Mouse (Mus musculus): ENCODE results near the gene Zfc3h1. TPM values are rescaled to one million over a fixed set of nuclear protein-coding genes. Genes with fewer than 3 reads are reported as not detected.

Zfc3h1 gene
- polyA plus RNA-seq, 1 experiment from 2014 or later: 22.2 TPM

DNA sequence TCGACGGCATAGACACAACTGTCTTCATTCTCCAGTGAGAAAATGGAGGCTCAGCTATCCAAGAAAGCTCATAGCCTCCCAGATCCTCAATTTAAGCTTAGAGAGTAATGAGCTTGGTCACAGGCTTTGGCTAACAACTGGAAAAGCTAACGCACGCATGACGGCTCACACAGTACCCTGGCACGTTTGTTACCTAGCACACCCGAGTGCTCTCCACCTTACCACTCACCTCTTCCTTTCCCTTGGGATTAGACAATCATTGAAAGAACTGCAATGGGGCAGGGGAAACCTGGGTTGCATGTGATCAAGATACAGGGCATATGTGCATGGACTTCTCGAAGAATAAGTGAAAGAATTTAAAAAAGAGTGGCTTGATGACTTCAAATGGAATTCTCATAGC, 83.2 kb downstream of the Zfc3h1 start:
- ATAC-seq (ENCODE audit: low FRiP score, low read depth): no peak
- 87% methylated on average over 8 of the region's 8 CpGs for WGBS
- Histone ChIP-seq H3K9ac (no peak overlapping the region), H3K9me3 (no peaks in the 10 kb centered on the region), H3K4me2 (replicated peaks) (no peak overlapping the region), H3K4me3 (no peak overlapping the region), H3K27me3 (peaks cover 16% of the 10 kb centered on the region), H3K36me3 (no peaks in the 10 kb centered on the region; the same call in none of the 2 replicates), H3K27ac (no peak overlapping the region), H3K4me1 (no peaks in the 10 kb centered on the region)

DNA sequence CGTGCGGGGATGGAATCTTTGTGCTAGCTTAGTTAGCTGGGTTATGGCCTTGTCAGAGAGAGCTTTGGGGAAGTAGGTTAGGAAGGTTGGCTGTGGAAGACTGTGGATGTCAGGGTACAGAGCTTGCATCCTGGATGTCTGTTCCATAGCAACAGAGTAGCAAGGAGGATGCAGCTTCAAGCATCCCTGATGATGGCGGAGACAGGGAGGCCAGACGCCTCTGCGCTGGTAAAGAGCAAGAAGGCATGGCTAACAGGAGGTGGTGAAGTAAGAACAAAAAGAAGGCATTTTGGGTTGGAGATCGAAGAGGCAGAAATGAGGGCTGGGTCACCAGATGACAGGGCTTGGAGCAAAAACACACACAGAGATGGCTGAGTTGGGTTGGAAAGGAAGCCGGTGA, 83.9 kb downstream of the Zfc3h1 start:
- Histone ChIP-seq H3K4me2 (replicated peaks) (no peak overlapping the region), H3K36me3 (no peaks in the 10 kb centered on the region; the same call in none of the 2 replicates), H3K4me3 (no peak overlapping the region), H3K9me3 (no peaks in the 10 kb centered on the region), H3K27me3 (peaks cover 18% of the 10 kb centered on the region), H3K4me1 (no peaks in the 10 kb centered on the region), H3K9ac (no peak overlapping the region), H3K27ac (no peak overlapping the region)
- no peak for ATAC-seq (ENCODE audit: low FRiP score, low read depth)
- WGBS: 53% methylated on average over 7 of the region's 7 CpGs

GRCm38 (mm10) chr10:115469040-115469439, 84.3 kb downstream of the Zfc3h1 start:
- Histone ChIP-seq H3K4me3 (no peak overlapping the region), H3K4me1 (no peaks in the 10 kb centered on the region), H3K36me3 (no peaks in the 10 kb centered on the region; the same call in 1 of the 2 replicates), H3K9ac (no peak overlapping the region), H3K27me3 (peaks cover 22% of the 10 kb centered on the region), H3K9me3 (no peaks in the 10 kb centered on the region), H3K4me2 (replicated peaks) (no peak overlapping the region), H3K27ac (no peak overlapping the region)
- 28% methylated on average over 7 of the region's 7 CpGs for WGBS
- ATAC-seq (ENCODE audit: low FRiP score, low read depth): no peak

DNA sequence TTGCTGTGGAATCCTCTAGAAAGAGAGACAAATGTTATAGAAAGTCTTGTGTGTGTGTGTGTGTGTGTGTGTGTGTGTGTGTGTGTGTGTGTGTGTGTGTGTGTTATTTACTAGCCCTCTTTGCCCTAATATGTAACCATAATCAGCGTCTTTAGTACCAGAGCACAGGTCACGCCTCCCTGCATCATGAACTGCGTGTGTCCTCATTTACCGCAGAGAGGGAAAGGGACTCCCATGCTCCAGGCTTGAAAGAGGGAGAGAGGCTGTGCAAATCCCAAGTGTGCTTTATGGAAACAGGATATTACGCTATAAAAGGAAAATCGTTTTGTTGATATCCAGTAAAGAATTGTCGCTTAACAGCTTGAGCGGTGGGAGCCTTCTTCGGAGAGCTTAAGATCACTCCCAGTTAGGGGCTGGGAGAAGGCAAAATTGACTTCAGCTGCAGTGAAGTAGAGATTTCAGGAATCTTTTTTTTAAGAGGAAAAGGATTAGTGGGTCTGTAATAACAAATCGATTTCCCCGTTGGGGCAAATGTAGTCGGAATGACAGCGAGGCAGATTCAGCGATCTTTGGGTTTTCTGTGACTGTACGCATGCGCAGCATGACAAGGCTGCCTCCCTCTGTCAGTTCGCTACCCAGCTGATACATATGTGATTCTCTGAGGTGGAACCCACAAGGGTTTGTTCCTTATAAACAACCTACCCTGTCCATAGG, 86.0 kb downstream of the Zfc3h1 start:
- H3K36me3 ChIP-seq: no peaks in the 10 kb centered on the region
- H3K4me3 ChIP-seq: peak overlapping the region; percentile 36
- no peak for ATAC-seq (ENCODE audit: low FRiP score, low read depth)
- H3K4me2 ChIP-seq (replicated peaks): peak overlapping the region; percentile 59
- 23% methylated on average over 17 of the region's 17 CpGs for WGBS
- no peaks in the 10 kb centered on the region for H3K9me3 ChIP-seq
- no peak overlapping the region for H3K27ac ChIP-seq
- H3K9ac ChIP-seq: 0 out of 2 replicates have a peak overlapping the region, but pooled peaks have one; percentile 43
- peaks cover 22% of the 10 kb centered on the region for H3K27me3 ChIP-seq
- no peaks in the 10 kb centered on the region for H3K4me1 ChIP-seq

DNA sequence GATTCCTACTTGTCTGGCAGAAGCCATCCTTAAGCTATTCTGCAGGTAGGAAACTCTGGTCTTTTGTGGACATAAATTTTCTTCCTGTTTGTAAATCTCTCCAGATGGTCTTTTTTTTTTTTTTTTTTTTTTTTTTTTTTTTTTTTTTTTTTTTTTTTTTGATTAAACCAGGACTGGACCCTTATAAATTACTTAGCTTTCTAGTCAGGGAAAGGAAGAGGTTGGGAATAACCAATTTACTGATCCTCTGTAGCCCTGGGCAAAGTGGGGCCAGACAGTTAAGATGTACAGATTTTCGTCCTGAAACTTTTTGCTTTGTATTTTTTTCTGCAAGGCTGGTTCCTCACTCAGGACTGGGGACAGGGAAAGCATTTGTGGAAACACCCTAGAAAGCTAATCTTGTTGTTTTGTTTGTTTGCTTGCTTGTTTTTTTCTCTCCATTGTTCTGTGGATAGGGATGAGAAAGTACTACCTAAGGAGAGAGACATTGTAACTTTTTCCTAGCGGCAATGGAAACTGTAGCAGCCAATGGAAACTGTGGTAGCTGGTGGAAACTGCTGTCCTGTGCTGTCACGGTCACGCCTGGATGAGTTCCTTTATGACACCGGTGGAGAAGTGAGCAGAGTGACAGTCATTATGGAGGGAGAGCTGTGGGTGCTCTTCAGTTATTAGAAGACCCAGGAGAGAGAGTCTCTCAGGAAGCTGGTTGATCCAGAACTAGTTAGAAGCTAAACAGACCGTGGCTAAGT, 88.6 kb downstream of the Zfc3h1 start:
- no peaks in the 10 kb centered on the region for H3K9me3 ChIP-seq
- no peak overlapping the region for H3K4me2 ChIP-seq (replicated peaks)
- no peaks in the 10 kb centered on the region for H3K36me3 ChIP-seq
- WGBS: 73% methylated on average over 6 of the region's 6 CpGs
- ATAC-seq (ENCODE audit: low FRiP score, low read depth): no peak
- no peak overlapping the region for H3K9ac ChIP-seq
- no peak overlapping the region for H3K4me3 ChIP-seq
- H3K4me1 ChIP-seq: peaks cover 2% of the 10 kb centered on the region
- H3K27me3 ChIP-seq: peaks cover 30% of the 10 kb centered on the region
- no peak overlapping the region for H3K27ac ChIP-seq

- H3K27ac ChIP-seq: no peak overlapping the region
- H3K9me3 ChIP-seq: no peaks in the 10 kb centered on the region
- no peak overlapping the region for H3K4me3 ChIP-seq
- H3K4me1 ChIP-seq: peaks cover 17% of the 10 kb centered on the region
- ATAC-seq (ENCODE audit: low FRiP score, low read depth): no peak
- H3K9ac ChIP-seq: no peak overlapping the region
- H3K27me3 ChIP-seq: peaks cover 26% of the 10 kb centered on the region; the same call in 1 of the 2 replicates
- 77% methylated on average over 7 of the region's 7 CpGs for WGBS
- no peak overlapping the region for H3K4me2 ChIP-seq (replicated peaks)
- H3K36me3 ChIP-seq: no peaks in the 10 kb centered on the region
These were observed 90.3 kb downstream of the Zfc3h1 start for GRCm38 (mm10) chr10:115475000-115475550.

DNA sequence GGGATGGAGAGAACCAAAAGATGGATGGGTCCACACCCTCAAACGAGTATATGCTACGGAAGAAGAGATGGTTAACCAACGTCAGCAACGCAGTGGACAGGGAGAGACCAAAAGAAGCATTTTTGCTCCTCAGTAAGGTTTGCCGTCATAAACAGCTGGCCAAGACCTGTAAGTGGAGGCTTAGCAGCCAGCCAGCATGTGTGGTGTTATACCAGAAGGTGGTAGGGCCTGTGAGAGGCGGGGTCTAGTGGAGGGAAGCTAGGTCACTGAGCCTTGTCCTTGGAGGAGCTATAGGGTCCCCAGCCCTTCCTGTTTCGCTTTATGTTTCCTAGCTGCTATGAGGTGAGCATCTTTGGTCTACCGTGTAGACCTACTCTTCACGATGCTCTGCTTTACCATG, 91.7 kb downstream of the Zfc3h1 start:
- 87% methylated on average over 9 of the region's 9 CpGs for WGBS
- Histone ChIP-seq H3K4me3 (no peak overlapping the region), H3K4me1 (peaks cover 21% of the 10 kb centered on the region), H3K9ac (no peak overlapping the region), H3K36me3 (no peaks in the 10 kb centered on the region), H3K27ac (no peak overlapping the region), H3K4me2 (replicated peaks) (no peak overlapping the region), H3K9me3 (no peaks in the 10 kb centered on the region), H3K27me3 (peaks cover 23% of the 10 kb centered on the region; the same call in 1 of the 2 replicates)
- no peak for ATAC-seq (ENCODE audit: low FRiP score, low read depth)

DNA sequence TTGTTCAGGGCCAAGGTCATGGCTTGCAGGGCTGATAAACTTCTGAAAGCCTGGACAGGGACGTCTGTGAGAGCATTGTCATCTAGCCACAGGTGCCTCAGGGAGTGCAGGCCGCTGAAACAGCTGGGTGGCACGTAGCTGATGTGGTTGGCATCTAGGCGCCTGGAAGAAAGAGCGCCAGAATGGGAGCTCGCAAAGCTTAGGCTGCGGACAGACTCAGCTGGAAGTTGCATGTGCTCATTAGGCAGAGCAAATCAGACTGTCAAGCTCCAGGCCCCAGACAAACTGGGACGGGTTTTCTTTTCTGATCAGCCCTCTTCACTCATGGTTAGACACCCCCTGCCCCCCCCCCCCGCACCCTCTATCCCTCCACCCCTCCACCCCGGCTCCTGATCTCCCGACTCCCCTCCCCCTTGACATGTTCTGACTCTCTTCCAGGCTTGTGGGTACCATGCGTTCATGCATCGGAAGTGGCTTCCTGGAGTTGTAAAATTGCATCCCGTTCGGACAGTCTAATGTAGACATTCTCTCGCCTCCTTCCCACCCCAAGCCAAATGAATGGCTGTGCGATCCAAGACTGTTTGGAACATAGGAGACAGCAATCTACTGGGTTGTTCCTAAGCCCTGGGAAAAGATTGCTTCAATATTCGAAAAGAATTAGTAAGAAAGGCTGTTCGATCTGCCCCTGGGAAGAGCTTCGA, 93.8 kb downstream of the Zfc3h1 start:
- peak overlapping the region; percentile 58 for H3K4me2 ChIP-seq (replicated peaks)
- H3K36me3 ChIP-seq: no peaks in the 10 kb centered on the region
- H3K4me3 ChIP-seq: peak overlapping the region; percentile 21
- H3K4me1 ChIP-seq: peaks cover 21% of the 10 kb centered on the region
- WGBS: 9% methylated on average over 19 of the region's 20 CpGs
- ATAC-seq (ENCODE audit: low FRiP score, low read depth): peak; percentile 60; the same call in 1 of the 2 replicates
- no peak overlapping the region for H3K27ac ChIP-seq
- H3K9me3 ChIP-seq: no peaks in the 10 kb centered on the region
- 0 out of 2 replicates have a peak, but pooled peaks cover 18% of the 10 kb centered on the region for H3K27me3 ChIP-seq
- H3K9ac ChIP-seq: no peak overlapping the region

Other genes with a start within 250 kb of the Zfc3h1 start
- 0.06 TPM in 1 of 2 replicates, not detected in the other for gene Tph2, start 199.9 kb upstream of the Zfc3h1 start, polyA plus RNA-seq (2015; fragmentation: Nextera tagmentation; extraction: Ambion mirVana)
- gene Tbc1d15, start 133.5 kb upstream of the Zfc3h1 start, polyA plus RNA-seq (2015; fragmentation: Nextera tagmentation; extraction: Ambion mirVana): 54.4 and 62.3 TPM in 2 replicates
- 4.2 and 4.8 TPM in 2 replicates for gene Rab21, start 69.4 kb upstream of the Zfc3h1 start, polyA plus RNA-seq (2015; fragmentation: Nextera tagmentation; extraction: Ambion mirVana)
- 25.3 and 27.7 TPM in 2 replicates for gene Tmem19, start 22.5 kb upstream of the Zfc3h1 start, polyA plus RNA-seq (2015; fragmentation: Nextera tagmentation; extraction: Ambion mirVana)
- 26.7 and 29.7 TPM in 2 replicates for gene Thap2, start 516 bp upstream of the Zfc3h1 start, polyA plus RNA-seq (2015; fragmentation: Nextera tagmentation; extraction: Ambion mirVana)
- 0.32 TPM in 1 of 2 replicates, not detected in the other for gene A930009A15Rik, start 185.0 kb downstream of the Zfc3h1 start, polyA plus RNA-seq (2015; fragmentation: Nextera tagmentation; extraction: Ambion mirVana)
- gene Lgr5, start 202.8 kb downstream of the Zfc3h1 start, polyA plus RNA-seq (2015; fragmentation: Nextera tagmentation; extraction: Ambion mirVana): 9.1 and 10.1 TPM in 2 replicates

Measured in limb, embryonic 13.5 days (tissue).